Mouse (Mus musculus) cerebellum, adult (tissue): ENCODE results near the gene Dnah2.
A peak's percentile ranks its signal among the peaks of the same experiment; 100 is the strongest.

Experiments
- ATAC-seq: cut with Nextera tagmentation; 2 replicates; pipeline ENCODE4 v1.9.2; 2017; ENCODE audit warnings: mild to moderate bottlenecking, moderate library complexity, mixed read lengths; ENCODE audit not compliant: insufficient number of reproducible peaks, low FRiP score, low TSS enrichment

Dnah2 gene

DNA sequence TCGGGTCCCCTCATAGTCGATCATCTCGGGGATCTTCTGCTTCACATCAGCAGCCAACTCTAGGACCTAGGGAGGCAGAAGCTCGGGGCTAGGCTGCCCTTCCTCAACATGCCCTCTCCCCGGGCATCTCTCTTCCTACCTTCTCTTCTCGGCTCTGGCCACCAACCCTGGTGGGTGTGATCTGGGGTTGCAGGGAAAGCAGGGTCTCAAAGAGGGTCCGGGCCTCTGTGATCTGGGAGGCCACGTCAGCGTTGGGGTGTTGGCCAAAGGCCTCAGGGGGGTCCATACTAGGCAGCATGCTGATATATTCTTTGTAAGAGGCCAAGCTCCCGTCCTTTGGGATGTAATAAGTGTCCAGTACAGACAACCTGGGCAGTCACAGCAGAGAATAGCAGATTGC lies 126.1 kb downstream of the Dnah2 start:
- no peak for ATAC-seq

DNA sequence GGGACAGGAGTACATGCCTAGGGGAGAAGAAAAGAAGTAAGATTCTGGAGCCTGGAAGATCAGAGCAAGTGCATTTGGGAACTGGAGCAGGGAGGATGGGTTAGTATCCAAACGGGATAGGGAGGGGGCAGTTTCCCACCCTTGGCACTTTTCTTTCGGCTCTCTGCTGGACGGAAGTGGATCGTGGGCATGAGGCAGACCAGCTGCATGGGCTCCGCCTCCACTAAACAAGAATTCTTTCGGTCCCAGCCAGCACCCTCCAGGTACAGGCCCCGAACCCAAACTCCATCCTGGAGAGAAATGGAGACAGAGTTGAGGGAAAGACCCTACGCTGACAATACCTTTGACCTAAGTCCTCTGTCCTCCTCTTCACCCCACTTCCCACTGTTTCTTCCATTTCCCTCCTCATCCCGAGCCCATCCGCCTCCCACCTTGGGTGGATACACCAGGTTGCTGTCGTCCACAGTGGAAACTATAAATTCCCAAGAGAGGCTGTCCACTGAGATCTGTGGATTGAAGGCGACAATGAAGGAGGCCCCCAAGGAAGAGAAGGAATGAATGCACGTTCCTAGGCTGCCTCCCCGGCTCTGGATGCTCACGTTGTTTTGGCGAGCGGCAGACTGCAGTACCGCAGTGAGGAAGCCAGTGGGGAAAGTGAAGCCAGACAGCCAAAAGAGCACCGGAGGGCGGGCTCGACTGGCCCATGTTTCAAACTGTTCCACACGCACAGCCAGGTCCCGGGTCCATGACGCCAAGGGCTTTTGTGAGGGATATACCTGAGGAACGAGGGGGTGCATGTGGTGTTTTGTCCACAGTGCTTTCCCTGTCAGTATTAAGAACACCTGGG lies 127.6 kb downstream of the Dnah2 start:
- no peak for ATAC-seq

DNA sequence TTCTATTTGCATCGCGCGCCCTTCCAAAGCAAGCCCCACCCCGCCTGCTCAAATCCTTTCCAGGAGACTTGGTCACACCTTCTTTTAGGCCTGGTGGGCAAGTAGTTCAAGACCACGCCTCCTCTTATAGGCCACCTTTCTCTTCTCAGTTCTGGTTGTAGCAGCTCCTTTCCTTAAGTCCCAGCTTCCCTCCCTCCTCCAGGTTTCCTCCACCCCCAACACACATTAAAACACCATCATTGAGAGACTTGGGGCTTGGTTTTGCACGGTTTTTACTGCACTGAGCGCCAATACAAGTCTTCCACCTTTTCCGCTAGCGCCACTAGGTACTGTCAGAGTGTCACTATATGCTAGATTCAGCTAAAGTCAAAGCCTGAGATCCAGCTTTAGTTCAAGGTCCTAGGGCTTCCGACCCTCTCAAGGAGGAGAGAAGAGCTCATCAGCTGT lies 128.3 kb downstream of the Dnah2 start:
- no peak for ATAC-seq

DNA sequence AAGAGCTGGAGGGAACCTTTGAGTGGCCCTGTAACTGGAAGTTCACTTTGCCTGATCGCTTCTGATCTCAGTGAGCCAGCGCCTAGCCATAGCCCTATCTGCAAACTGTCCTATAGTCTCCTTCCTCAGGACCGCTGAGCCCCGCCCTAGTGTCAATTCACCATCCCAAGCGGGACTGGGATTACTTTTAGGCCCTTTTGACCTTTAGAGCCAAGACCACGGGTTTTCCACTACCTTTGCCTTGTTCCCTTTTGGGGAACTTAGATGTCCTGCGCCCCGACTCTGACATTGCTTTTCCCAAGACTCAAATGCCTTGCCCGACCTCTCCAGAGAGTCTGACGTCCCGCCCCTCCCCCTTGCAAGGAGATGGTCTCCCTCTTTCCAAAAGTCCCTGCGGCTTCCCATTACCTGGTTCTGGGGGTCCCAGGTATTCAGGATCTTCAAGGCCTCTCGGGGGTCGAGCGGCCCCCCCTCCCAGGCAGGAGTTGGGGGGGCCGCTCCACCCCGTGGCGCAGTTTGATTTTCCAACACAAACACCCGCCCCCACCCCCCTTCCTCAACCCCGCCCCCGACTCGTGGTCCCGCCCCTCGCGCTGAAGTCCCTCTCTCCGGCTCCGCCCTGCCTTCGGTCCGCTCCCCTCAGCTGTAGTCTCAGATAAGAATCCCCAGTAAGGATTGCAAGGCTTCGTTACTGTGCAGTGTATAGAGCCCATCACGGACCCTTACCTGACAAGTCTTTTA lies 128.9 kb downstream of the Dnah2 start:
- no peak for ATAC-seq

DNA sequence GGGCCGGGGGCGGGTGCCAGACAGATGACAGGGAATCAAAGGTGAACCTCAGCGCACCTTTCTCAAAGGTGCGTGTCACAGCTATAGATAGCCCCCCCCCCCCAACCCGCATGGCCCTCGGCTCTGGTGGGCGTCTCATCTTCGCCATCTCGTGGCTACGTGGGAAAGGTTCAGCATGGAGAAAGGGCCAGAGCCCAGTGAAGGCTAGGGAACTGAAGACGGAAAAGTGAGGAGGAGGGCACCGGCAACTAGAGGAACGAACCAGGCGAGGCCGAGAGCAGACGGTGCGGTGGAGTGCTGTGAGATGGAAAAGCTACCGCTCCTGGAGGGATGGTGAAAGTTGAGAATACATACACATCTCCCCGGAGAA lies 129.5 kb downstream of the Dnah2 start:
- no peak for ATAC-seq

DNA sequence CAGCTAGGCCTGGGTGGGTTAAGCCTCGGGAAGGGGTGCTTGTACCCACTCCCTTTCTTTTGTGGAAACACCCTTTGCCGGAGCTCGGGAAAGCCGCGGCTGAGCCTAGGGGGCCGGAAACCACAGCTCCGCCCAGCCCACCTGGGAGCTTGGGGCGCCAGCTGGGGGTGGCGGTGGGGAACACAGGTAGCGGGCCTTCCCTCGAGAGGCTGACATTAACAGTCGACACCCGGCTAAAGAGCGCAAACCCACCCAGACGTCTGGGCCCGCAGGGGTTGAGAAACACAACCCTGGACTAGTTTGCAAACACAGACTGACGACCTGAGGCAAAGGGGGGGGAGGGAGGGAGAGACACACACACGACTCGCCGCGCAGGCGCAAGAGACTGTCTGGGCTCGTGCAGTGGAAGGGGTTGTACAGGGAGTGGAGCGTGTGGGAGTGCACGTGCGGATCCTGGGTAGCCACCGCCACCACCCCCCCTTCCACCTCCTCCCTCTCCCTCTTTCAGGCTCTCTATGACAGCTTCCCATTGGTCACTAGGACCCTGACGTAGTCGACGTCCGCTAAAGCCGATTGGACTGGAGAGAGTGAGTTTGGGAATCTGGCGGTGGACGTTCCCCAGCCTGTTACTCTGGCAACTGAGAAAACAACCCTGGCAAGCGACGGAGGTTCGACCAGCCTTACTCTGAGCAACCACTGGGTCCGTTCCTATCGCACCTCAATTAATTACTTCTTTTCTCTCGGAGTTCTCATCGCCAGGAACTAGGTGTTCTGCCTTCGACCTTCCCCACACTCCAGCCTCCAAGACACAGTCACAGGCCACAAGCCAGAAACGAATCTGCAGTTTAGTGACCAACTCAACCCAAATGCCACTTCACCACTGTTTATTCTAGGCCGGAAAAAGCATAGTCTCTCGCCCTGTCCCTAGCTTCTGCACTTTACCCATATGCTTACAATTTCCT lies 130.1 kb downstream of the Dnah2 start:
- ATAC-seq, result peak; percentile 79

DNA sequence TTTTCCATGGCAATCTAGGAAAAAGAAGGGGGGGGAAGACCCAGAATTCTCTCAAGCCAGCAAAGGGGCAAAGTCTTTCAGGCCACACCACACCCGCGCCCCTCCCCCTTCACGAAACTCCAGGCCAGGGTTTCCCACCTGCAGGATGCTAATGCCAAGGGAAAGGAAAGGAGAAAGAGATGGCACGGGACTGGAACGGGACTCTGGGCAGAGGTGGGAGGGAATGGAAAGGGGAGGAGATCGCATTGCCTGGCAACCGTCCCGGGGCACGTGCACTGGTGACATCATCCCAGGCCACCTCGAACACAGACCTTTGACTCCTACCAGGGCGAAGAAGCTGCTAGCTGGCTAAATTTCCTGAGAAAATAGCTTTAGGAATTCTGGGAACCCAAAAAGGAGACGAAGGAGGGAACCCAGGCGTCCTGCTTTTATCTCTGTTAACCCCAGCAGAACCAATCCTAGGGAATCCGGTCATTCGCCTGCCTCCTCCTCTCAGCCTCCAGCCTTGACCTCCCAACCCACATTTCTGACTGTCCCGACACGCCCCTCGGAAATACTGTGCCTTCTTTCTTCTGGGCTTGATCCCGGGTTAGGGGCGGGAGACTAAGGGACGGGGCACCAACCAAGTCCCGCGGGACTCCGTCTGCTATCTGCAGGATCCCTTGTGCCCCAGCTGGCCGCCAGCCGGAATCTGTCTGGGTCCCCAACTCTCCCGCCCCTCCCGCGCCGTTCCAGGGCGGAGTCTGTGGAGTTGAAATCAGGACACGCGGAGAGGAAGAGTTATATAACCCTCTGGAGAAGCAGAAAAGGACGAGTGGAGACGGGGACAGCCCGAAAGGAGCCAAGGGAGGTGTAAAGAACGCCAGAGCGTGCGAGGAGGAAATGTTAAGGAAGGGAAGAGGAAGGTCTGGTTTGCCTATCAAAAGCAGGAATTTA lies 131.2 kb downstream of the Dnah2 start:
- peak; percentile 29; the same call in 1 of the 2 replicates for ATAC-seq

DNA sequence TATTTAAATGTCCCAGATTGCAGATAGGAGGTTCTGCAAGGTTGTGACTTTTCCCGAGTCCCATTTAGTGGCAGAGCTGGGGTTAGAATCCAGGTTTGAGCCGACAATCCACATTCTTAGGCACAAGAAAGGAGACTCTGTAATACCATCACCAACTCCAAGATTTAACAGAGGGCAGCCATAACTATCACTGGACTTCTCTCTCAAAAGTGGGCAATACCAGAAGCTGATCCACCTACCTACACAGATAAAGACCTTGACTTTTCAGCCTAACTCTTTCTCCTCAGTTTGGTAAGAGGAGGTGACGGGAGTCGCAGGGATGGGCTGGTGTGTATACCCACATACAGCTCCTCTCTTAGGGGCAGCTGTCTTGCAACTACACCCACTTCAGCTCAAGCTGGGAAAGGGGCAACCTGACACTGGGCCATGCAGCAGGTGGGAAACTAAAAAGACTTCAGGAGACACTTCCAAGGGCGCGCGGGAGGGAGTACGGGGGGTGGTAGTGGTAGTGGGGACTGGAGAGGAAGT lies 131.9 kb downstream of the Dnah2 start:
- no peak for ATAC-seq

DNA sequence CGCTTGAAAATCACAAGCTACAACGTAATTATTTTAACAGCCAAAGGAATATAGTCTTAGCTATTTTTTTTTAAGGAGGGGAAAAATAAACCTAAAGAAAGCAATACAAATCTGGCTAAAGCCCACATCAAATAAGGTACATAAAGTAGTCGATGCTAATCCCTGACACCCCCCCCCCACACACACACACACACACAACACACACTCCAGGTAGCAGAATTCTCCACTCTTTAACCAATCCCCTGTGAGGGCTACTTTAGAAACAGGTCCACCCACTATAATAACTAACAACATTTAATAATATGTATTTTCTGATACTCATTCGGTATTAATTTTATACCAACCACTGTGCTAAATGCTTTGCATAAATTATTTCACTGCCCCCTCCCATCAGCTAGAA lies 132.4 kb downstream of the Dnah2 start:
- no peak for ATAC-seq

DNA sequence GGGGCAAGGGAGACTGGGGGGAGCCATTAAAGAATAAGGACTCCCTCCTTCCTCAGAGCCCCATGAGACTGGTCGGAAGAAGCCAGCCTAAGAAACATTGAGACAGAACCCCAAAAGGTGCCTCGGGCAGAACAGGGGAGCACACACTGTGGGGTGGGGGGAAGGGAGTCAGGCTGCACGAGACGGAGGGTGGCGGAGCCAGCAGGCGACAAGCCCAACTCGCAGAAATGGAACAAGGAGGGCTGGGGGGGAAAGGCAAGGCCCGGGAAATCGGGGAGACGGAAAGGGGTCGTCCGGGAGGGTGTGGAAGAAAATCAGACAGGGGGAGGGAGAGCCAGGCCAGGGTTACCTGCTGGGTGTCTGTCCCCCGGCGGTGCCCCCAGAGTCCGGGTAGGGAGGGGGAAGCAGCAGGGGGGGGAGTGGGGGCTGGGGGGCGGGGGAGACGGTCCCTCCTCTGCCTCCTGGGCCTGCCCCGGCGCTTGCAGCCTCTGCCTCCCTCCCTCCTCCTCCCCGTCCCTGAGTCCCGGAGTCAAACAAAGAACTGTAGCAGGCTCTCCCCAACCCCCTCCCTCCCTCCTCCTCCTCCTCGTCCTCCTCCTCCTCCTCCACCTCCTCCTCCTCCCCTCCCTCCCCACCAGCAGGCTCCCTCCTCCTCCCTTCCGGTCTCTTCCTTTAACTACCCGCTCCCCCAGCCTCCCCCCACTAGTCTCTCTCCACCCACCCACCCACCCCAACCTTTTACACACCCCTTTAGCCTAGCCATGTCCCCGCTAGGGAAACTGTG lies 133.1 kb downstream of the Dnah2 start:
- ATAC-seq, result no peak

DNA sequence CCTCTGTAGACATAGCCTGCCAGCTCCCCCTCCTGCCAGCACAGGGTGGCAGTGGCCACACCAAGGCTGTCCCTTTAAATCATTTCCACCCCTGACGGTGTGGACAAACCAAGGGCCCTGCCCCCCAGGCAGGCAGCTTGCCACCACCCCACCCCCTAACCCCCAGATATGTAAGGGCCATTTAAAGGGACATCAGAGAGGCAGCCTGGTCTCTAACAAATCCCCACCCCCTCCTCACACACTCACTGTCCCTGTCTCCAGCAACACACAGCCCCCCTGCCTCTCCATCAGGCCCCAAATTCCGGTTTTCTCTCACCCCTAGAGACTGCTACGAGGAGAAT lies 133.6 kb downstream of the Dnah2 start:
- ATAC-seq, result no peak

DNA sequence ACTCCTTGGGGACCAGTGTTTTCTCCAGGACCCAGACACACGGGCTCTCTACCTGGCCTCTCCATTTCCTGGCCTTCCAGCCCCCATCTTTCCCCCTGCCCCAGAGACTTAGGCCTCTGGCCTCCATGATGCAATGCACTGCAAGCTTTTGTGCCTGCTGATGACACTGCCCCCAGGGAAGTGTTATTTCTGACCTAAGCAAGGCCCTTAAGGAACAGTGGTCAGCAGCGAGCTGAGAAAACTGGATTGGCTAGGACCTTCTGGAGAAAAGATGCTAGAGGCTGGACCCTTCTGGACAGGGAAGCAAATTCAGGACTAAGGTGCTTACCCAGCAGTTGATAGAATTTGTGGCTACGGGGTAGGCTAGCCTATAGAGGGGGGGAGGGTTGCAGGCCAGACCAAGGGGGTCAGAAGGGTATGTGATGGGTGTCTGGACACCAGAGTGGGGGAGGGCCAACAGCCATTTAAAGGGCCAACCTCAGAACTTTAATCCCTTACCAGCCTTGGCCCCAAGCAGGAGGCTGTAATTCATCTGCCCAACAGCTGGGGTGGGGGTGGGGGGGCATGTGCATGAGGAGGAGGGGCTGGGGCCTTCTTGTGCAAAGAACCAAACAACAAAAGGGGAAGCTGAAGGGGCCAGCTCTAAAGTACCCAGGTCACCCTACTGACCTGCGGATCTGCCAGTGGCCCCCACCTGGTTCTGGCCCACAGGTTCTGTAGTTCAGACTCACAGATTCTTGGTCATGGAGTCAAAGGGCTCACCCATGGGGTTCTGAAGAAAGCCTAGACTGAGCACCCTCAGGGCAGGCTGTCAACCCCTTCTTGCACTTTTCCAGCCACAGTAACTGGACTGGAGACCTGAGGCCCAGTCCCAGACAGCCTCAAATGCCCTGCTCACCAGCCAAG lies 134.2 kb downstream of the Dnah2 start:
- no peak for ATAC-seq

DNA sequence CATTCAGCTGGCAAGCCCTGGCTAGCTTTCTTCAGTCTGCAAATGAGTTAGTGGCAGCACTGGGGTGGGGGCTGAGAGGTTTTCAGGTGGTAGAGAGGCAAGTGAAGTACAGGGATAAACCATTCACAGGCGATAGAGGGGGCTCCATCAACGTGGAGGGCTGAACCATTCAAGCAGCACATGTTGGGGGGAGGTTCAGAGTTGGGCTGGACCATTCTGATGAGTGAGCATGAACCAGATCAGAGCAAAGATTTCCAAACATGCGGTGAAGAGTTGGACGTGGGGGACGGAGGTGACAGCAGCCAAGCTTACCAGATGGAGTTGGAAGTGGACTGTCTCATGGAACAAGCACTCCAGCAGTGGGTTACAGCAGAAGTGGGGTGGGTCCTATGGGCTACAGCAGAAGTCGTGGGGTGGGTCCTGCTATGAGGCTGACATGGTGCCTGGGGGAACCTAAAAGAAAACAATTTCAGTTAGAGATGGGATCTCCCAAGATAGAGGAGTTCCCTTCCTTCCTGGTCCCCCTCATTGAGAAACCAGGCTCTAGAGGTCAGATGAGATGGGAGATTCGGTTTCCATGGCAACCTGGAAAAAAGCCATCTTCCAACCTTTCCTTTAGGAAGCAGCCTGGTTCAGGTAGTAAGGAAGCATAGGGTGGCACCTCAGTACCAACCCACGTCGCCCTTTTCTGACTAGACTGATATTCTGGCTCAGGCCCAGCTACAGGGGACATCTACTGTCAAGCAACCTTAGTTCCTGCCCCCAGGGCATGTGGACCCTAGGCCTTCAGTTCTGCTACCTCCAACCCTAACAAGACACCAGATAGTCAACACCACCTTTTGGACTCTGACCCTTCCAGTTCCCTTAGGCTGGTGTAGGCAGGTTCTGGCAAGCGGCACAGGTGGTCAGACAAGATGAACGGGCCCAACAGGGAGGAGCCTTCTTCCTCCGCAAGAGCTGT lies 135.4 kb downstream of the Dnah2 start, which contains the start of gene Kdm6b:
Gene Kdm6b (minus strand): TSS at position 455 of the 961 bp plus-strand sequence.
- ATAC-seq, result no peak

DNA sequence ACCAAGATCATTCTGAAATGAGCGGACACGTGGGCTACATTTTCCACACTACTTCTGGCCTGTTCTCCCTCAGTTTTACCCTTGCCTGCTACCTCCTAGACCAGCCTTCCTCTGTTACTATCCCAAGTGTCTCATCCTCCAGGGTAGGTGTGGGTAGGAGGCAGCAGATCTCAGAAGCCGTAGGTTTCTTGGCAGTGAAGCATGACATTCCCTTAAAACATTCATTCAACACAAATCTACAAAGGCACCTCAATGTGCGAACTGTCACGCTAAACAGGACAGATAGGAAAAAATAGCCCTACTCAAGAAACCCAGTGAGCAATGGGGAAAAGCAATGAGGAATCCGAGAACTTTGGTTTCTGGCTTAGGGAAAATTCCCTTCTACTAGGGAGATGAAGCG lies 136.4 kb downstream of the Dnah2 start:
- no peak for ATAC-seq

DNA sequence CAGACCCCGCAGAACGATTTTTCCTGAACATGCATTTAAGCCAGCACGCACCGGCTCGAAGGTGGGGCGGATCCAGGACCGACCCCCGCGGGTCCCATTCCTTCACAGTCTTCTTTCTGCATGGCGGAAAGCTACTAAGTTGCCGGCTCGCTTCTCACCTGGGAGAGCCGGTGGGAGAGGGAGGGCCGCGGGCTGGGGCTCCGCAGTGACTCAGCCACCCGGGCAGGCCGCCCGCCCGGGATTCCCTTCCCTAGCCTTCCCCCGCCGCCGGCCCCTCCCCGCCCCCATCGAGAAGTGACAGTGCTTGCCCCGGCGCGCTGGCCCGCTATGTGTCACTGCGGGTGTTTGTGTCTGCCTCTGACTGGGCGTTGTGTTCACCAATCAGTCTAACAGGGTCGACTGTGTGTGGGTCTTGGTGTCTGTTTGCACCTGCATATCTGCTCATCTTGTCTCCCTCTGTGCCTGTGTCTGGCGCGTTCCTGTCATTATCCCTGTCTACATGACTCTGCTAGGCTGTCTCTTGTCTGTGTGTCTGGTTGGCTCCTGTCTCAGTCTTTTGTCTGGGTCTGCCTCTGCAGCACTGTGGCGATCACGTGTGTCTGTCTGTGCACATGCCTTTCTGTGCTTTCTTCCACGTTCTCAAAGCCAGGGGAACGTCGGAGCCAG lies 137.2 kb downstream of the Dnah2 start:
- ATAC-seq, result no peak

DNA sequence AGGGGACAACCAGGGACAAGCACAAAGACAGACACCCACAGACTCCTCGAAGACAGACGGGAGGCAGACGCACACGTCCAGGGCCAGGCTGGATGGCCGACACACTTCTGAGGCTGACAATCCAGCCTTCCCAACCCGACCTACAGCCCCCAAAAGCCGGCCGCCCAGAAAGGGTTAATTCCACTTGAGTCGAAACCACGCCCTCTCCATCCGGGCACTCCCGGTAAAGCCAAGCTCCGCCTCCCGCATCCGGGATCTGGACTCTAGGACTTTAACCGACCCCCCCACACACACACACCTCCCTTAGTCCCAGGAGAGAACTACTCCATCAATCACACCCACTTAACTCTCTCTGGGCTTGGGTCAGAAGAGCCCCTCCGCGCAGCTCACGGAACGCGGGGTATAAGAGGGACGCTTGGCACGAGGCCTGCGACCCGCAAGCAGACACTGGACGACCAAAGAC lies 137.8 kb downstream of the Dnah2 start:
- 0 out of 2 replicates have a peak, but pooled peaks have one; percentile 3 for ATAC-seq
